Mouse (Mus musculus): Measurements from ENCODE around the gene Adm. TPM values are rescaled to one million over a fixed set of nuclear protein-coding genes. Genes with fewer than 3 reads are reported as not detected.

The Adm gene
- polyA plus RNA-seq, 1 experiment = 1.2 TPM

GRCm38 (mm10) chr7:110597141-110597540 is 30.3 kb upstream of the Adm start:
- Histone ChIP-seq H3K4me3 (no peak overlapping the region), H3K27me3 (ENCODE audit: control insufficient read depth, insufficient read depth, insufficient read length) (no peaks in the 10 kb centered on the region), H3K4me2 (ENCODE audit: low read depth) (no peak overlapping the region), H3ac (ENCODE audit: control insufficient read depth, insufficient read length) (no peak overlapping the region), H3K79me2 (ENCODE audit: control insufficient read depth, insufficient read depth) (peaks cover 27% of the 10 kb centered on the region), H3K36me3 (ENCODE audit: control insufficient read depth, insufficient read depth) (peaks cover 9% of the 10 kb centered on the region)
- no peak for TF ChIP-seq POLR2A (IDR thresholded peaks at IDR 0.05; ENCODE audit: insufficient read length, low read depth)
- no peak for TF ChIP-seq TCF3 (IDR thresholded peaks at IDR 0.05; ENCODE audit: insufficient read length, low read depth)
- TF ChIP-seq MAX (IDR thresholded peaks at IDR 0.05; ENCODE audit: low read depth) = no peak
- TF ChIP-seq E2F4 (IDR thresholded peaks at IDR 0.05; ENCODE audit: insufficient read depth) = no peak

DNA sequence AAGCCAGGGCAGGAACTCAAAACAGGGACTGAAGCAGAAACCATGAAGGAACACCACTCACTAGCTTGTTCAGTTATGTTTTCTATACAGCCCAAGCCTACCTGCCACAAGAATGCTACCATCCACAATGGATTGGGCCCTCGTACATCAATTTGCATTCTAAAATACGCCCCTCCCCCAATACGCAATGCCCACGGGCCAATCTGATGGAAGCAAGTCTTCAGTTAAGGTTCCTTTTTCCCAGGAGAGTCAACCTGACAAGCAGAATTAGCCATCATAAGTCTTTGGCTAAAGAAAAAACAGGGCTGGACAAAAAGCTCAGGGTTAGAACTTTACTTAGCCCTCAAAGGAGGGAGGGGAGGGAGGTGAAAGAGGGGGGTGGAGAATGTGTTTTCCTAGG is 22.0 kb upstream of the Adm start:
- H3K36me3 ChIP-seq (ENCODE audit: control insufficient read depth, insufficient read depth) = no peaks in the 10 kb centered on the region
- no peak overlapping the region for H3ac ChIP-seq (ENCODE audit: control insufficient read depth, insufficient read length)
- H3K4me2 ChIP-seq (ENCODE audit: low read depth) = no peak overlapping the region
- TF ChIP-seq SRF (IDR thresholded peaks at IDR 0.05; ENCODE audit: control insufficient read depth, insufficient read length, low read depth) (no peak), REST (IDR thresholded peaks at IDR 0.05; ENCODE audit: insufficient read depth, insufficient read length) (no peak), TCF3 (IDR thresholded peaks at IDR 0.05; ENCODE audit: insufficient read length, low read depth) (no peak), CEBPB (IDR thresholded peaks at IDR 0.05; ENCODE audit: insufficient read depth, poor library complexity, severe bottlenecking) (no peak), TCF12 (IDR thresholded peaks at IDR 0.05; ENCODE audit: insufficient read depth, poor library complexity, severe bottlenecking) (no peak), MYOG (IDR thresholded peaks at IDR 0.05; ENCODE audit: control insufficient read depth in 1 of 3, insufficient read depth in 1 of 3, insufficient read length in 2 of 3, low read depth in 2 of 3) (no peak), USF1 (IDR thresholded peaks at IDR 0.05; ENCODE audit: low read depth) (no peak), POLR2A (IDR thresholded peaks at IDR 0.05; ENCODE audit: insufficient read length, low read depth) (no peak), MYOD1 (IDR thresholded peaks at IDR 0.05; ENCODE audit: control insufficient read depth in 1 of 3, insufficient read length in 2 of 3, low read depth in 2 of 3) (no peak), MAX (IDR thresholded peaks at IDR 0.05; ENCODE audit: low read depth) (no peak), E2F4 (IDR thresholded peaks at IDR 0.05; ENCODE audit: insufficient read depth) (no peak), POLR2AphosphoS2 (IDR thresholded peaks at IDR 0.05; ENCODE audit: insufficient read length, low read depth) (no peak)
- no peak overlapping the region for H3K4me3 ChIP-seq
- peaks cover 54% of the 10 kb centered on the region for H3K79me2 ChIP-seq (ENCODE audit: control insufficient read depth, insufficient read depth)
- no peaks in the 10 kb centered on the region for H3K27me3 ChIP-seq (ENCODE audit: control insufficient read depth, insufficient read depth, insufficient read length)

DNA sequence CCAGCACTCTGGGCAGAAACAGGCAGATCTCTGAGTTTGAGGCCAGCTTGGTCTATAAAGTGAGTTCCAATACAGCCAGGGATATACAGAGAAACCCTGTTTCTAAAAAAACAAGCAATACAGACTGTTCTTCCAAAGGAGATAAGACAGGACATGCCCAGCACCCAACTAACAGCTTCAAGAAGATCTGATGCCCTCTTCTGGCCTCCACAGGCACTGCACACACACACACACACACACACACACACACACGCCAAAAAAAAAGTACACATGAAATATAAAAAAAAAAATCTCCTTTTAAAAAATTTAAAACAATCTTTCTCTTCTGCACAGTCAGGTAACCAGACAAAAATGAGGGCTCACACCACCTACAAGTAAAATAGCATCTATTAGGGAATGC is 20.6 kb upstream of the Adm start:
- Histone ChIP-seq H3ac (ENCODE audit: control insufficient read depth, insufficient read length) (no peak overlapping the region), H3K27me3 (ENCODE audit: control insufficient read depth, insufficient read depth, insufficient read length) (no peaks in the 10 kb centered on the region), H3K4me2 (ENCODE audit: low read depth) (no peak overlapping the region), H3K36me3 (ENCODE audit: control insufficient read depth, insufficient read depth) (no peaks in the 10 kb centered on the region), H3K79me2 (ENCODE audit: control insufficient read depth, insufficient read depth) (peaks cover 53% of the 10 kb centered on the region), H3K4me3 (no peak overlapping the region)
- TF ChIP-seq USF1 (IDR thresholded peaks at IDR 0.05; ENCODE audit: low read depth) (no peak), SRF (IDR thresholded peaks at IDR 0.05; ENCODE audit: control insufficient read depth, insufficient read length, low read depth) (no peak), POLR2AphosphoS2 (IDR thresholded peaks at IDR 0.05; ENCODE audit: insufficient read length, low read depth) (no peak), MYOG (IDR thresholded peaks at IDR 0.05; ENCODE audit: control insufficient read depth in 1 of 3, insufficient read depth in 1 of 3, insufficient read length in 2 of 3, low read depth in 2 of 3) (no peak), TCF3 (IDR thresholded peaks at IDR 0.05; ENCODE audit: insufficient read length, low read depth) (no peak), CEBPB (IDR thresholded peaks at IDR 0.05; ENCODE audit: insufficient read depth, poor library complexity, severe bottlenecking) (no peak), MYOD1 (IDR thresholded peaks at IDR 0.05; ENCODE audit: control insufficient read depth in 1 of 3, insufficient read length in 2 of 3, low read depth in 2 of 3) (no peak), POLR2A (IDR thresholded peaks at IDR 0.05; ENCODE audit: insufficient read length, low read depth) (no peak), MAX (IDR thresholded peaks at IDR 0.05; ENCODE audit: low read depth) (no peak), E2F4 (IDR thresholded peaks at IDR 0.05; ENCODE audit: insufficient read depth) (no peak), REST (IDR thresholded peaks at IDR 0.05; ENCODE audit: insufficient read depth, insufficient read length) (no peak), TCF12 (IDR thresholded peaks at IDR 0.05; ENCODE audit: insufficient read depth, poor library complexity, severe bottlenecking) (no peak)

GRCm38 (mm10) chr7:110613381-110614132 is 13.9 kb upstream of the Adm start:
- no peaks in the 10 kb centered on the region for H3K27me3 ChIP-seq (ENCODE audit: control insufficient read depth, insufficient read depth, insufficient read length)
- H3K4me3 ChIP-seq = peak overlapping the region; percentile 38
- peaks cover 35% of the 10 kb centered on the region for H3K79me2 ChIP-seq (ENCODE audit: control insufficient read depth, insufficient read depth)
- TF ChIP-seq TCF3 (IDR thresholded peaks at IDR 0.05; ENCODE audit: insufficient read length, low read depth) (no peak), REST (IDR thresholded peaks at IDR 0.05; ENCODE audit: insufficient read depth, insufficient read length) (no peak), MYOD1 (IDR thresholded peaks at IDR 0.05; ENCODE audit: control insufficient read depth in 1 of 3, insufficient read length in 2 of 3, low read depth in 2 of 3) (no peak), MYOG (IDR thresholded peaks at IDR 0.05; ENCODE audit: control insufficient read depth in 1 of 3, insufficient read depth in 1 of 3, insufficient read length in 2 of 3, low read depth in 2 of 3) (no peak), SRF (IDR thresholded peaks at IDR 0.05; ENCODE audit: control insufficient read depth, insufficient read length, low read depth) (no peak), MAX (IDR thresholded peaks at IDR 0.05; ENCODE audit: low read depth) (no peak), E2F4 (IDR thresholded peaks at IDR 0.05; ENCODE audit: insufficient read depth) (no peak)
- peak overlapping the region; percentile 81 for H3K4me2 ChIP-seq (ENCODE audit: low read depth)
- H3ac ChIP-seq (ENCODE audit: control insufficient read depth, insufficient read length) = peak overlapping the region; percentile 94
- H3K36me3 ChIP-seq (ENCODE audit: control insufficient read depth, insufficient read depth) = no peaks in the 10 kb centered on the region

Data from myocyte (in vitro differentiated cells).